ENCODE assay signal across 9 mouse cellular contexts in the genomic region with DNA sequence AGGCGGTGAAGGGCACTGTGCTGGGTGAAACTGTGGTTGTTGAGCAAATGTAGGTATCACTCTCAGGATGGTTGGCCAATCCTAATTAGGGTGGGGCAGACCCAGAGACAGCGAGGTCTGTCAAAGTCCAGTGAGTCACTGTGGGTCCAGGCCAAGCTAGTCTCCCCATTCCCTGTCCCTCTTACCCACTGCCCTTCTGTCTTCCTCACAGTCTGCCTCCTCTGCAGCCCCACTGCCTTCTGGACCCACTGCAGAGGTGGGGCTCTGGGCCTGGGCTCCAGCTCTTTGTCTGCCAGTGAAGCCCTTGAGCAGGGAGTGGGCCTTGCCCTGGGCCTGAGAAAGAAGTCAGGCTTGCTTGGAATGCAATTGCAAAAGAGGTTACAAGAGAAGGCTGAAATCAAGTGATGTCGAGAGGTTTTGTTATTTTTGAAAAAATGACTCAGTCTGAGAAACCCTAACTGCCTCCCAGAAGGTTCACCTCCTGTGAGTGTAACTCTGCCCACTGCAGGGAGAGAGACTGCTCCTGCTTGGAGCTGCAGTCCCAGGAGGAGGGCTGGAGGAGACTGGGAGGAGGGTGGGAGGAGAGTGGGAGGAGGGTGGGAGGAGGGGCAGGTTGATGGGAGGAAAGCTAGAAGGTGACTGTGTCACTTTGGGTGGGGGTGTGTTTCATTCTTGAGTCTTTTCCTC.
DNase-seq lines count a peak whose midpoint lies in the region; ATAC-seq and TF ChIP-seq lines count a peak whose summit lies in the region.
"Had no signal": no experiment of that assay in that cellular context is flagged by ENCODE, and none has a peak within 500 bp of the region (broad histone marks: within the 10 kb centered on the region; RNA-seq: fewer than 3 reads in every experiment).

No protein-coding gene starts in this region.

- H3K27ac ChIP-seq in bone marrow, adult 2 months (ENCODE audit: control insufficient read depth, insufficient read depth, low read depth, low read length, poor library complexity), result peak overlapping the region; percentile 7; the same call in 1 of the 2 replicates
- H3K27ac ChIP-seq in stomach, embryonic 15.5 days, result peak overlapping the region; percentile 67
- H3K27ac ChIP-seq in forebrain, embryonic 16.5 days (ENCODE audit: low read length), result no peak overlapping the region

- peaks cover 6% of the 10 kb centered on the region for H3K4me1 ChIP-seq in bone marrow, adult 2 months (ENCODE audit: control insufficient read depth, insufficient read depth, low read length)
- H3K4me1 ChIP-seq in stomach, embryonic 15.5 days, result peaks cover 9% of the 10 kb centered on the region
- peaks cover 3% of the 10 kb centered on the region; the same call in 1 of the 2 replicates for H3K4me1 ChIP-seq in forebrain, embryonic 16.5 days (replicated peaks; ENCODE audit: control insufficient read depth, insufficient read depth, low read length)

- TF ChIP-seq POLR2A in bone marrow, adult 2 months (IDR thresholded peaks at IDR 0.05; ENCODE audit: borderline replicate concordance, control insufficient read depth, low read depth, low read length), result no peak

- H3K9ac ChIP-seq in stomach, embryonic 15.5 days, result no peak overlapping the region
- H3K9ac ChIP-seq in forebrain, embryonic 16.5 days (replicated peaks; ENCODE audit: low read depth, low read length), result no peak overlapping the region

- H3K4me2 ChIP-seq in stomach, embryonic 15.5 days, result no peak overlapping the region
- H3K4me2 ChIP-seq in forebrain, embryonic 16.5 days (ENCODE audit: low read length), result no peak overlapping the region

- peak; percentile 47; the same call in 1 of the 2 replicates for ATAC-seq in stomach, embryonic 15.5 days (ENCODE audit: insufficient read depth, low FRiP score, low read depth)
- no peak for ATAC-seq in forebrain, embryonic 16.5 days
- no peak for ATAC-seq in activated CD4-positive, CD25-positive, alpha-beta regulatory T cell, adult 4 months

- H3K9me3 ChIP-seq in stomach, embryonic 15.5 days, result no peaks in the 10 kb centered on the region
- no peaks in the 10 kb centered on the region for H3K9me3 ChIP-seq in forebrain, embryonic 16.5 days (ENCODE audit: control insufficient read depth, low read length)

- WGBS in bone marrow, adult 2 months, result 49% methylated on average over 3 of the region's 3 CpGs
- 53% methylated on average over 3 of the region's 3 CpGs for WGBS in stomach, embryonic 15.5 days
- WGBS in forebrain, embryonic 16.5 days, result 70% methylated on average over 3 of the region's 3 CpGs

- no peaks in the 10 kb centered on the region for H3K36me3 ChIP-seq in stomach, embryonic 15.5 days
- H3K36me3 ChIP-seq in forebrain, embryonic 16.5 days (ENCODE audit: control insufficient read depth, insufficient read depth), result no peaks in the 10 kb centered on the region

- H3K27me3 ChIP-seq in stomach, embryonic 15.5 days (replicated peaks), result no peaks in the 10 kb centered on the region
- H3K27me3 ChIP-seq in forebrain, embryonic 16.5 days (replicated peaks; ENCODE audit: control insufficient read depth, insufficient read depth, low read length), result no peaks in the 10 kb centered on the region

- peak; percentile 7 for DNase-seq in kidney, adult 18-20 months
- no peak for DNase-seq in kidney, adult 9 months
- DNase-seq in kidney, postnatal 4 days, result peak; percentile 24 to 47
- no peak for DNase-seq in spleen, adult 18-20 months
- DNase-seq: thymus, postnatal 36 days had no signal

- no peak overlapping the region for H3K4me3 ChIP-seq in bone marrow, adult 2 months (replicated peaks; ENCODE audit: control insufficient read depth, low read depth, low read length)
- no peak overlapping the region for H3K4me3 ChIP-seq in stomach, embryonic 15.5 days (replicated peaks)
- H3K4me3 ChIP-seq in forebrain, embryonic 16.5 days (replicated peaks; ENCODE audit: low read length), result no peak overlapping the region

- TF ChIP-seq CTCF in bone marrow, adult 2 months (IDR thresholded peaks at IDR 0.05; ENCODE audit: control insufficient read depth, insufficient read depth, low read length), result no peak

Comparison
In these comparisons a context has a peak if more than half of its experiments do, and no peak if none do; other contexts are left out.
1. DNase-seq: peak in kidney, adult 18-20 months (single experiment) and kidney, postnatal 4 days (2 of 2); none in kidney, adult 9 months (single experiment) and spleen, adult 18-20 months (0 of 2).